Mouse (Mus musculus) retina, postnatal 7 days (tissue): ENCODE measurements around the gene Gm20388.

Experiments
- DNase-seq: peaks from one replicate; pipeline ENCODE4 v3.0.0-alpha.2; 2012; ENCODE audit warnings: low read depth, low spot score

Gene Gm20388

GRCm38 (mm10) chr8:120487729-120488510 lies 577.3 kb downstream of the Gm20388 start:
- peak; percentile 74 for DNase-seq

GRCm38 (mm10) chr8:120488636-120489131 lies 578.0 kb downstream of the Gm20388 start:
- no peak for DNase-seq

- DNase-seq: no peak
These were observed 578.6 kb downstream of the Gm20388 start for GRCm38 (mm10) chr8:120489142-120489754.

GRCm38 (mm10) chr8:120489771-120490281 lies 579.2 kb downstream of the Gm20388 start:
- no peak for DNase-seq

GRCm38 (mm10) chr8:120490354-120491141 lies 579.9 kb downstream of the Gm20388 start:
- DNase-seq: no peak

GRCm38 (mm10) chr8:120491166-120491793 lies 580.6 kb downstream of the Gm20388 start:
- DNase-seq: no peak

- no peak for DNase-seq
These were observed 581.7 kb downstream of the Gm20388 start for GRCm38 (mm10) chr8:120492193-120492880.

GRCm38 (mm10) chr8:120492881-120493220 lies 582.2 kb downstream of the Gm20388 start:
- no peak for DNase-seq

GRCm38 (mm10) chr8:120493508-120494464 lies 583.1 kb downstream of the Gm20388 start:
- no peak for DNase-seq

- no peak for DNase-seq
These were observed 584.3 kb downstream of the Gm20388 start for GRCm38 (mm10) chr8:120494903-120495302.

- DNase-seq: no peak
These were observed 584.8 kb downstream of the Gm20388 start for GRCm38 (mm10) chr8:120495461-120495860.

GRCm38 (mm10) chr8:120496478-120496877 lies 585.8 kb downstream of the Gm20388 start:
- no peak for DNase-seq

- no peak for DNase-seq
These were observed 586.9 kb downstream of the Gm20388 start for GRCm38 (mm10) chr8:120497503-120497946.

GRCm38 (mm10) chr8:120498349-120498831 lies 587.7 kb downstream of the Gm20388 start:
- no peak for DNase-seq

- no peak for DNase-seq
These were observed 588.4 kb downstream of the Gm20388 start for GRCm38 (mm10) chr8:120498926-120499605.

- DNase-seq: no peak
These were observed 590.1 kb downstream of the Gm20388 start for GRCm38 (mm10) chr8:120500701-120501261.

- DNase-seq: no peak
These were observed 590.8 kb downstream of the Gm20388 start for GRCm38 (mm10) chr8:120501426-120501825.

GRCm38 (mm10) chr8:120502428-120502827 lies 591.8 kb downstream of the Gm20388 start:
- DNase-seq: no peak
